Mouse (Mus musculus) liver, embryonic 14.5 days (tissue): ENCODE data around the gene Ptprd.

Experiments used
- CTCF ChIP-seq: IDR thresholded peaks from 2 replicates; pipeline ENCODE4 v1.5.1; 2016; ENCODE audit warnings: antibody characterized with exemption, low read depth, control low read depth
- EP300 ChIP-seq: IDR thresholded peaks from 2 replicates; pipeline ENCODE4 v1.6.1; 2016; ENCODE audit warnings: antibody characterized with exemption, low read depth

DNA sequence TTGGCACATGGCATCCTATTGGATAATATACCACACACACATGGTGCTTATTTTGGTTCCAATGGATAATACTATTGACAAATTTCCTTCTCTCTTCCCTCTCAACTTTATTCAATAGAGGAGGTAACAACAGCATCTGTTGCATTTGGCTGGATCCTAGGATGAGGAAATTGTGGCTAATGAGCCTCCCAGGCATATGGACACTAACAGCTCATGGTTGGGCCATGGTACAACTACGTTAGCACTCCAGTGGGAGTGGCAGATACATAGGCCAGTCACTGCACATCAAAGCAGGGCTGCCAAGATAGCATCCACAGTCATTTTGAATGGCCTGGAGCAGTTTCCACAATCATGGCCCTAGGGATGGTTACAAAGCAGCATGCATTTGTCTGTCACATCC lies 2238.4 kb downstream of the Ptprd start:
- no peak for TF ChIP-seq CTCF
- TF ChIP-seq EP300: no peak
